In genomic region chr6:140429236-140429635, GRCm38 (mm10) we compare ENCODE assay signal across 12 mouse cellular contexts. TPM values are rescaled to one million over a fixed set of nuclear protein-coding genes. Genes with fewer than 3 reads are reported as not detected.
DNase-seq lines count a peak whose midpoint lies in the region.
"Had no signal": no experiment of that assay in that cellular context is flagged by ENCODE, and none has a peak within 500 bp of the region (broad histone marks: within the 10 kb centered on the region; RNA-seq: fewer than 3 reads in every experiment).

No protein-coding gene starts in this region.

- DNase-seq in adrenal gland, adult (ENCODE audit: inconsistent age in 2 of 2, low spot score in 1 of 2): peak; percentile 10 to 69
- DNase-seq in adrenal gland, adult 8-10 months: no peak
- DNase-seq in adrenal gland, postnatal 10 days: peak; percentile 5
- DNase-seq in adrenal gland, adult 18-20 months (ENCODE audit: low spot score in 2 of 2): no peak
- peak; percentile 84 for DNase-seq in heart, adult 11 months
- no peak for DNase-seq in heart, adult 18-20 months
- DNase-seq: B cell, adult 2 months; cerebellum, adult 11-12 months; cerebellum, adult 2 months; cerebellum, adult 9-10 months; cerebellum, postnatal 25 days; forebrain, postnatal 0 days had no signal

RNA-seq across cellular contexts. Expression of gene Plekha5, which starts 5.4 kb away (rescaled TPM):
- 10 to 100 TPM; 31.4 to 39.2 (median 34.6) TPM for total RNA-seq in adrenal gland, adult 8-10 months (2022)
- total RNA-seq in adrenal gland, postnatal 10 days (2021): 10 to 100 TPM; 29.6 to 37.9 TPM
- total RNA-seq in adrenal gland, adult 18-20 months (2021): 10 to 100 TPM; 17.5 to 28.1 TPM
- 10 to 100 TPM; 21.5 to 28.3 TPM for total RNA-seq in heart, adult 18-20 months (2021)

Comparison
In these comparisons a context has a peak if more than half of its experiments do, and no peak if none do; other contexts are left out.
1. DNase-seq: peak in adrenal gland, adult (2 of 2), adrenal gland, postnatal 10 days (single experiment) and heart, adult 11 months (single experiment); none in adrenal gland, adult 8-10 months (single experiment), adrenal gland, adult 18-20 months (0 of 2) and heart, adult 18-20 months (0 of 2).